Mouse (Mus musculus) intestine, embryonic 15.5 days (tissue): ENCODE measurements around the gene Tnfrsf17. TPM values are rescaled to one million over a fixed set of nuclear protein-coding genes. Genes with fewer than 3 reads are reported as not detected.
"Not testable (repeated sequence)": the region's sequence is repeated elsewhere in the genome, so short reads cannot be mapped to it uniquely, and the experiment has no call there.

Experiments
- ATAC-seq: fragments of 200-750 bp; cut with Nextera tagmentation; 2 replicates; pipeline ENCODE4 v1.8.0; 2017; ENCODE audit warnings: moderate TSS enrichment, moderate library complexity
- H3K27ac ChIP-seq: fragments of 300-500 bp; sonication (generic); 2 replicates; pipeline ENCODE4 v1.5.1; 2015; ENCODE audit warnings: mild to moderate bottlenecking, inconsistent platforms
- H3K27me3 ChIP-seq: fragments of 300-500 bp; sonication (generic); replicated peaks from 2 replicates; pipeline ENCODE4 v1.6.1; 2015; ENCODE audit warnings: inconsistent platforms
- H3K36me3 ChIP-seq: fragments of 300-500 bp; sonication (generic); 2 replicates; pipeline ENCODE4 v1.6.1; 2015; ENCODE audit warnings: inconsistent platforms
- H3K4me1 ChIP-seq: fragments of 300-500 bp; sonication (generic); replicated peaks from 2 replicates; pipeline ENCODE4 v1.6.1; 2015; ENCODE audit warnings: inconsistent platforms
- H3K4me2 ChIP-seq: fragments of 300-500 bp; sonication (generic); replicated peaks from 2 replicates; pipeline ENCODE4 v1.6.1; 2015; ENCODE audit warnings: mild to moderate bottlenecking, inconsistent platforms
- H3K4me3 ChIP-seq: fragments of 300-500 bp; sonication (generic); replicated peaks from 2 replicates; pipeline ENCODE4 v1.5.1; 2015; ENCODE audit warnings: inconsistent platforms
- H3K9ac ChIP-seq: fragments of 300-500 bp; sonication (generic); 2 replicates; pipeline ENCODE4 v1.6.1; 2015; ENCODE audit warnings: inconsistent platforms
- H3K9me3 ChIP-seq: fragments of 300-500 bp; sonication (generic); 2 replicates; pipeline ENCODE4 v1.6.1; 2016; ENCODE audit warnings: inconsistent platforms
- WGBS: fragments of 180-500 bp; shearing (Covaris S2); methylation state at CpG from one replicate; pipeline ENCODE4 v1.1.7; 2015; 5-methylcytosine and 5-hydroxymethylcytosine counted together
- polyA plus RNA-seq: library from polyadenylated mRNA; unstranded; fragments of >200 nt; fragmentation: Nextera tagmentation; extraction: Ambion mirVana; gene quantifications from 2 replicates; pipeline ENCODE4 v1.2.1, GENCODE M21; 2015

Gene Tnfrsf17
- polyA plus RNA-seq, 1 experiment from 2014 or later, result not detected

GRCm38 (mm10) chr16:11359173-11359572 lies 45.6 kb downstream of the Tnfrsf17 start:
- no peak for ATAC-seq
- WGBS, result 65% methylated on average over 5 of the region's 5 CpGs
- Histone ChIP-seq H3K9me3 (no peaks in the 10 kb centered on the region), H3K9ac (no peak overlapping the region), H3K4me3 (no peak overlapping the region), H3K27me3 (no peaks in the 10 kb centered on the region), H3K4me2 (no peak overlapping the region), H3K27ac (no peak overlapping the region), H3K36me3 (no peaks in the 10 kb centered on the region), H3K4me1 (no peaks in the 10 kb centered on the region)

- no peak overlapping the region for H3K27ac ChIP-seq
- H3K9me3 ChIP-seq, result no peaks in the 10 kb centered on the region
- no peak overlapping the region for H3K4me2 ChIP-seq
- 44% methylated on average over 10 of the region's 10 CpGs for WGBS
- ATAC-seq, result peak; percentile 25; the same call in 1 of the 2 replicates
- no peaks in the 10 kb centered on the region for H3K4me1 ChIP-seq
- no peak overlapping the region for H3K4me3 ChIP-seq
- H3K27me3 ChIP-seq, result no peaks in the 10 kb centered on the region
- H3K9ac ChIP-seq, result no peak overlapping the region
- no peaks in the 10 kb centered on the region for H3K36me3 ChIP-seq
These were observed 46.3 kb downstream of the Tnfrsf17 start for GRCm38 (mm10) chr16:11359919-11360318.

- not testable (repeated sequence) for H3K4me1 ChIP-seq, H3K4me3 ChIP-seq, H3K9me3 ChIP-seq, ATAC-seq, H3K36me3 ChIP-seq, H3K9ac ChIP-seq, H3K4me2 ChIP-seq, H3K27me3 ChIP-seq, H3K27ac ChIP-seq
- WGBS, result 94% methylated on average over 2 of the region's 2 CpGs
These were observed 47.0 kb downstream of the Tnfrsf17 start for GRCm38 (mm10) chr16:11360576-11360975.

GRCm38 (mm10) chr16:11365626-11366025 lies 52.0 kb downstream of the Tnfrsf17 start:
- no peak overlapping the region for H3K9ac ChIP-seq
- H3K4me2 ChIP-seq, result no peak overlapping the region
- H3K9me3 ChIP-seq, result no peaks in the 10 kb centered on the region
- ATAC-seq, result no peak
- peaks cover 8% of the 10 kb centered on the region for H3K4me1 ChIP-seq
- no peak overlapping the region for H3K4me3 ChIP-seq
- WGBS, result 51% methylated on average over 5 of the region's 5 CpGs
- H3K27me3 ChIP-seq, result no peaks in the 10 kb centered on the region
- no peak overlapping the region for H3K27ac ChIP-seq
- no peaks in the 10 kb centered on the region for H3K36me3 ChIP-seq

- no peak for ATAC-seq
- Histone ChIP-seq H3K4me1 (peaks cover 8% of the 10 kb centered on the region), H3K9ac (no peak overlapping the region), H3K9me3 (no peaks in the 10 kb centered on the region), H3K36me3 (no peaks in the 10 kb centered on the region), H3K27me3 (no peaks in the 10 kb centered on the region), H3K4me2 (no peak overlapping the region), H3K4me3 (no peak overlapping the region), H3K27ac (no peak overlapping the region)
- WGBS, result 69% methylated on average over 1 of the region's 1 CpGs
These were observed 53.2 kb downstream of the Tnfrsf17 start for GRCm38 (mm10) chr16:11366851-11367250.

- Histone ChIP-seq H3K4me1 (peaks cover 8% of the 10 kb centered on the region), H3K9ac (no peak overlapping the region), H3K4me2 (no peak overlapping the region), H3K9me3 (no peaks in the 10 kb centered on the region), H3K27ac (no peak overlapping the region), H3K27me3 (no peaks in the 10 kb centered on the region), H3K4me3 (no peak overlapping the region), H3K36me3 (no peaks in the 10 kb centered on the region)
- ATAC-seq, result no peak
- 89% methylated on average over 3 of the region's 3 CpGs for WGBS
These were observed 54.8 kb downstream of the Tnfrsf17 start for GRCm38 (mm10) chr16:11368412-11368811.

GRCm38 (mm10) chr16:11369162-11369561 lies 55.5 kb downstream of the Tnfrsf17 start:
- H3K4me2 ChIP-seq, result no peak overlapping the region
- H3K9ac ChIP-seq, result no peak overlapping the region
- no peak for ATAC-seq
- H3K9me3 ChIP-seq, result no peaks in the 10 kb centered on the region
- WGBS, result 59% methylated on average over 4 of the region's 4 CpGs
- H3K4me1 ChIP-seq, result peaks cover 8% of the 10 kb centered on the region
- no peak overlapping the region for H3K4me3 ChIP-seq
- H3K36me3 ChIP-seq, result no peaks in the 10 kb centered on the region
- H3K27ac ChIP-seq, result no peak overlapping the region
- no peaks in the 10 kb centered on the region for H3K27me3 ChIP-seq

GRCm38 (mm10) chr16:11369642-11370041 lies 56.0 kb downstream of the Tnfrsf17 start:
- no peaks in the 10 kb centered on the region for H3K27me3 ChIP-seq
- H3K4me3 ChIP-seq, result no peak overlapping the region
- peak; percentile 45; the same call in 1 of the 2 replicates for ATAC-seq
- H3K27ac ChIP-seq, result no peak overlapping the region
- H3K9ac ChIP-seq, result no peak overlapping the region
- WGBS, result 38% methylated on average over 1 of the region's 1 CpGs
- no peaks in the 10 kb centered on the region for H3K9me3 ChIP-seq
- peaks cover 8% of the 10 kb centered on the region for H3K4me1 ChIP-seq
- no peak overlapping the region for H3K4me2 ChIP-seq
- no peaks in the 10 kb centered on the region for H3K36me3 ChIP-seq

Other genes starting within 250 kb of the Tnfrsf17 start
- gene Litaf, start 247.7 kb upstream of the Tnfrsf17 start, polyA plus RNA-seq, result 99.1 and 103 TPM in 2 replicates
- gene Txndc11, start 179.2 kb upstream of the Tnfrsf17 start, polyA plus RNA-seq, result 37.7 and 37.8 TPM in 2 replicates
- 78.5 and 79.8 TPM in 2 replicates for gene Zc3h7a, start 137.4 kb upstream of the Tnfrsf17 start, polyA plus RNA-seq
- gene Rsl1d1, start 110.5 kb upstream of the Tnfrsf17 start, polyA plus RNA-seq, result 183 and 209 TPM in 2 replicates
- gene Gspt1, start 59.5 kb upstream of the Tnfrsf17 start, polyA plus RNA-seq, result 69.4 and 78.8 TPM in 2 replicates
- 5.7 and 7.8 TPM in 2 replicates for gene Snx29, start 9.1 kb downstream of the Tnfrsf17 start, polyA plus RNA-seq